ENCODE assay signal across 8 mouse cellular contexts in genomic region chr19:6951381-6951968, GRCm38 (mm10). TPM values are rescaled to one million over a fixed set of nuclear protein-coding genes. Genes with fewer than 3 reads are reported as not detected.
A peak's percentile ranks its signal among the peaks of the same experiment; 100 is the strongest.
DNase-seq lines count a peak whose midpoint lies in the region; ATAC-seq lines count a peak whose summit lies in the region.

No protein-coding gene starts in this region.

- intact Hi-C loops in left cerebral cortex, postnatal 14 days (cut with DNase I) = no loop called here

- no peaks in the 10 kb centered on the region for H3K9me3 ChIP-seq in intestine, embryonic 14.5 days (ENCODE audit: control insufficient read depth, low read length)

- H3K9ac ChIP-seq in intestine, embryonic 14.5 days (ENCODE audit: low read length) = peak overlapping the region; percentile 61

- H3K4me3 ChIP-seq in intestine, embryonic 14.5 days (ENCODE audit: low read depth, low read length) = peak overlapping the region; percentile 52

- WGBS in intestine, embryonic 14.5 days = under 1% methylated on average over 35 of the region's 35 CpGs

- H3K4me1 ChIP-seq in intestine, embryonic 14.5 days (replicated peaks; ENCODE audit: control insufficient read depth, insufficient read depth, low read length) = peaks cover 20% of the 10 kb centered on the region

- H3K4me2 ChIP-seq in intestine, embryonic 14.5 days (ENCODE audit: low read length) = peak overlapping the region; percentile 94

- ATAC-seq in intestine, embryonic 14.5 days (replicated peaks; ENCODE audit: low FRiP score, low TSS enrichment, low read depth) = peak; percentile 82

- no peaks in the 10 kb centered on the region for H3K27me3 ChIP-seq in intestine, embryonic 14.5 days (replicated peaks; ENCODE audit: control insufficient read depth, insufficient read depth, low read length)

- peaks cover 38% of the 10 kb centered on the region for H3K36me3 ChIP-seq in intestine, embryonic 14.5 days (ENCODE audit: control insufficient read depth, insufficient read depth, low read length)

- peak; percentile 98 for DNase-seq in adipocyte (ENCODE audit: low spot score)
- DNase-seq in embryo, embryonic 10 days (ENCODE audit: low spot score) = peak; percentile 93
- peak; percentile 87 for DNase-seq in gastrocnemius, postnatal 10 days
- DNase-seq in intestine, embryonic 14.5 days (ENCODE audit: low spot score) = peak; percentile 91
- peak; percentile 90 to 91 for DNase-seq in left cerebral cortex, postnatal 14 days (ENCODE audit: low spot score in 2 of 2)
- DNase-seq in mesoderm, embryonic 11.5 days (ENCODE audit: low read depth, low spot score) = peak; percentile 92
- DNase-seq in right cerebral cortex, postnatal 36 days (ENCODE audit: low spot score in 2 of 2) = peak; percentile 90 to 95
- peak; percentile 95 for DNase-seq in yolk sac, embryonic 10.5 days (ENCODE audit: low spot score)

- H3K27ac ChIP-seq in intestine, embryonic 14.5 days (ENCODE audit: low read depth) = peak overlapping the region; percentile 92

RNA-seq across cellular contexts. Expression of gene Gpr137, which starts 9.2 kb away (rescaled TPM):
- 1 to 10 TPM; 8.9 to 10.0 TPM for total RNA-seq in gastrocnemius, postnatal 10 days (2021)
- 20.2 and 21.8 TPM in 2 replicates for polyA plus RNA-seq in intestine, embryonic 14.5 days (2014; fragmentation: Nextera tagmentation; extraction: Ambion mirVana)
- 10 to 100 TPM; 91.5 to 92.3 TPM for total RNA-seq in left cerebral cortex, postnatal 14 days (2021)

RNA-seq across cellular contexts. Expression of gene Bad, which starts 9.8 kb away (rescaled TPM):
- total RNA-seq in gastrocnemius, postnatal 10 days (2021) = 10 to 100 TPM; 16.0 to 21.4 TPM
- polyA plus RNA-seq in intestine, embryonic 14.5 days (2014; fragmentation: Nextera tagmentation; extraction: Ambion mirVana) = 58.1 and 63.5 TPM in 2 replicates
- total RNA-seq in left cerebral cortex, postnatal 14 days (2021) = 10 to 100 TPM; 35.2 to 36.0 TPM

RNA-seq across cellular contexts. Expression of gene Kcnk4, which starts 17.2 kb away (rescaled TPM):
- total RNA-seq in gastrocnemius, postnatal 10 days (2021) = not detected
- polyA plus RNA-seq in intestine, embryonic 14.5 days (2014; fragmentation: Nextera tagmentation; extraction: Ambion mirVana) = 0.22 TPM in 1 of 2 replicates, not detected in the other
- total RNA-seq in left cerebral cortex, postnatal 14 days (2021) = 10 to 100 TPM; 44.9 to 50.4 TPM

RNA-seq across cellular contexts. Expression of gene Ppp1r14b, which starts 23.3 kb away (rescaled TPM):
- 100 to 1,000 TPM; 261 to 293 TPM for total RNA-seq in gastrocnemius, postnatal 10 days (2021)
- polyA plus RNA-seq in intestine, embryonic 14.5 days (2014; fragmentation: Nextera tagmentation; extraction: Ambion mirVana) = 111 and 199 TPM in 2 replicates
- total RNA-seq in left cerebral cortex, postnatal 14 days (2021) = 10 to 100 TPM; 55.4 to 71.5 TPM

RNA-seq across cellular contexts. Expression of gene Plcb3, which starts 24.8 kb away (rescaled TPM):
- 10 to 100 TPM; 12.1 to 17.3 TPM for total RNA-seq in gastrocnemius, postnatal 10 days (2021)
- polyA plus RNA-seq in intestine, embryonic 14.5 days (2014; fragmentation: Nextera tagmentation; extraction: Ambion mirVana) = 123 and 138 TPM in 2 replicates
- total RNA-seq in left cerebral cortex, postnatal 14 days (2021) = 10 to 100 TPM; 13.4 to 13.6 TPM

Comparison
In these comparisons a context has a peak if more than half of its experiments do, and no peak if none do; other contexts are left out.
1. Peak in every context shown above with its lines: DNase-seq, ATAC-seq, H3K4me3 ChIP-seq and H3K27ac ChIP-seq.
2. RNA of gene Gpr137, which starts 9.2 kb away (total RNA-seq): 91.5 to 92.3 TPM in left cerebral cortex, postnatal 14 days; 8.9 to 10.0 TPM in gastrocnemius, postnatal 10 days; every median in the first group is over 4 times any median in the second.
3. RNA of gene Kcnk4, which starts 17.2 kb away (total RNA-seq): 44.9 to 50.4 TPM in left cerebral cortex, postnatal 14 days; not detected in gastrocnemius, postnatal 10 days; every median in the first group is over 10 times any median in the second.